Mouse (Mus musculus) embryonic facial prominence, embryonic 13.5 days (tissue): ENCODE measurements around the gene Nup35. TPM values are rescaled to one million over a fixed set of nuclear protein-coding genes. Genes with fewer than 3 reads are reported as not detected.

ENCODE experiments used
- ATAC-seq: fragments of 200-750 bp; cut with Nextera tagmentation; 2 replicates; pipeline ENCODE4 v1.8.0; 2017; ENCODE audit warnings: low read depth; ENCODE audit not compliant: insufficient number of reproducible peaks, insufficient read depth, low FRiP score, low TSS enrichment
- H3K27ac ChIP-seq: fragments of 300-500 bp; sonication (generic); 2 replicates; pipeline ENCODE4 v1.5.1; 2015; ENCODE audit warnings: moderate library complexity, mild to moderate bottlenecking, inconsistent platforms
- H3K27me3 ChIP-seq: fragments of 300-500 bp; sonication (generic); 2 replicates; pipeline ENCODE4 v1.6.1; 2015; ENCODE audit warnings: mild to moderate bottlenecking, inconsistent platforms
- H3K36me3 ChIP-seq: fragments of 300-500 bp; sonication (generic); 2 replicates; pipeline ENCODE4 v1.6.1; 2015; ENCODE audit warnings: mild to moderate bottlenecking, inconsistent platforms
- H3K4me1 ChIP-seq: fragments of 300-500 bp; sonication (generic); 2 replicates; pipeline ENCODE4 v1.6.1; 2015; ENCODE audit warnings: inconsistent platforms
- H3K4me2 ChIP-seq: fragments of 300-500 bp; sonication (generic); 2 replicates; pipeline ENCODE4 v1.6.1; 2015; ENCODE audit warnings: moderate library complexity, mild to moderate bottlenecking, inconsistent platforms
- H3K4me3 ChIP-seq: fragments of 300-500 bp; sonication (generic); 2 replicates; pipeline ENCODE4 v1.5.1; 2015; ENCODE audit warnings: mild to moderate bottlenecking, inconsistent platforms
- H3K9ac ChIP-seq: fragments of 300-500 bp; sonication (generic); 2 replicates; pipeline ENCODE4 v1.6.1; 2015; ENCODE audit warnings: mild to moderate bottlenecking, inconsistent platforms
- H3K9me3 ChIP-seq: fragments of 300-500 bp; sonication (generic); 2 replicates; pipeline ENCODE4 v1.6.1; 2016; ENCODE audit warnings: inconsistent platforms
- WGBS: fragments of 180-500 bp; shearing (Covaris S2); methylation state at CpG from one replicate; pipeline ENCODE4 v1.1.7; 2015; ENCODE audit warnings: mixed read lengths; 5-methylcytosine and 5-hydroxymethylcytosine counted together
- polyA plus RNA-seq: library from polyadenylated mRNA; unstranded; fragments of >200 nt; fragmentation: Nextera tagmentation; extraction: Ambion mirVana; gene quantifications from 2 replicates; pipeline ENCODE4 v1.2.1, GENCODE M21; 2015

The Nup35 gene
- polyA plus RNA-seq, 1 experiment from 2014 or later, result 51.9 TPM

- H3K27me3 ChIP-seq, result no peaks in the 10 kb centered on the region
- H3K27ac ChIP-seq, result no peak overlapping the region
- WGBS, result 14% methylated on average over 8 of the region's 8 CpGs
- H3K4me2 ChIP-seq, result peak overlapping the region; percentile 65
- H3K36me3 ChIP-seq, result peaks cover 16% of the 10 kb centered on the region
- peak overlapping the region; percentile 86 for H3K9ac ChIP-seq
- H3K4me1 ChIP-seq, result peaks cover 7% of the 10 kb centered on the region
- H3K9me3 ChIP-seq, result no peaks in the 10 kb centered on the region
- H3K4me3 ChIP-seq, result peak overlapping the region; percentile 89
- ATAC-seq, result no peak
Measured at GRCm38 (mm10) chr2:80639398-80639797, 22.4 kb downstream of the Nup35 start.

GRCm38 (mm10) chr2:80639864-80640263 lies 22.8 kb downstream of the Nup35 start:
- no peaks in the 10 kb centered on the region for H3K9me3 ChIP-seq
- peaks cover 19% of the 10 kb centered on the region for H3K36me3 ChIP-seq
- peak overlapping the region; percentile 15; the same call in 1 of the 2 replicates for H3K4me3 ChIP-seq
- H3K4me2 ChIP-seq, result peak overlapping the region; percentile 65
- no peak overlapping the region for H3K27ac ChIP-seq
- H3K27me3 ChIP-seq, result no peaks in the 10 kb centered on the region
- H3K9ac ChIP-seq, result 0 out of 2 replicates have a peak overlapping the region, but pooled peaks have one; percentile 32
- 45% methylated on average over 3 of the region's 3 CpGs for WGBS
- peaks cover 7% of the 10 kb centered on the region for H3K4me1 ChIP-seq
- ATAC-seq, result no peak

GRCm38 (mm10) chr2:80661414-80661813 lies 44.4 kb downstream of the Nup35 start:
- Histone ChIP-seq H3K9ac (no peak overlapping the region), H3K36me3 (peaks cover 17% of the 10 kb centered on the region), H3K9me3 (no peaks in the 10 kb centered on the region), H3K4me3 (no peak overlapping the region), H3K27me3 (no peaks in the 10 kb centered on the region), H3K4me1 (no peaks in the 10 kb centered on the region), H3K4me2 (no peak overlapping the region), H3K27ac (no peak overlapping the region)
- no peak for ATAC-seq

- Histone ChIP-seq H3K9me3 (no peaks in the 10 kb centered on the region), H3K4me2 (no peak overlapping the region), H3K36me3 (peaks cover 17% of the 10 kb centered on the region), H3K4me3 (no peak overlapping the region), H3K9ac (no peak overlapping the region), H3K27ac (no peak overlapping the region), H3K27me3 (no peaks in the 10 kb centered on the region), H3K4me1 (no peaks in the 10 kb centered on the region)
- 95% methylated on average over 2 of the region's 2 CpGs for WGBS
- ATAC-seq, result no peak
Measured at GRCm38 (mm10) chr2:80662682-80663081, 45.6 kb downstream of the Nup35 start.

- Histone ChIP-seq H3K4me3 (no peak overlapping the region), H3K27me3 (no peaks in the 10 kb centered on the region), H3K4me1 (no peaks in the 10 kb centered on the region), H3K9ac (no peak overlapping the region), H3K9me3 (no peaks in the 10 kb centered on the region), H3K4me2 (no peak overlapping the region), H3K27ac (no peak overlapping the region), H3K36me3 (0 out of 2 replicates have a peak, but pooled peaks cover 5% of the 10 kb centered on the region)
- ATAC-seq, result no peak
- 90% methylated on average over 5 of the region's 5 CpGs for WGBS
Measured at GRCm38 (mm10) chr2:80667396-80667964, 50.4 kb downstream of the Nup35 start.

- no peak for ATAC-seq
- Histone ChIP-seq H3K9ac (no peak overlapping the region), H3K27ac (no peak overlapping the region), H3K4me3 (no peak overlapping the region), H3K9me3 (no peaks in the 10 kb centered on the region), H3K36me3 (0 out of 2 replicates have a peak, but pooled peaks cover 5% of the 10 kb centered on the region), H3K4me1 (no peaks in the 10 kb centered on the region), H3K4me2 (no peak overlapping the region), H3K27me3 (no peaks in the 10 kb centered on the region)
- 73% methylated on average over 11 of the region's 11 CpGs for WGBS
Measured at GRCm38 (mm10) chr2:80669868-80670666, 53.0 kb downstream of the Nup35 start.

GRCm38 (mm10) chr2:80678803-80679202 lies 61.8 kb downstream of the Nup35 start:
- H3K4me1 ChIP-seq, result no peaks in the 10 kb centered on the region
- 85% methylated on average over 8 of the region's 8 CpGs for WGBS
- H3K4me3 ChIP-seq, result no peak overlapping the region
- H3K27ac ChIP-seq, result no peak overlapping the region
- H3K27me3 ChIP-seq, result no peaks in the 10 kb centered on the region
- no peak overlapping the region for H3K4me2 ChIP-seq
- no peaks in the 10 kb centered on the region for H3K36me3 ChIP-seq
- no peak for ATAC-seq
- H3K9ac ChIP-seq, result no peak overlapping the region
- no peaks in the 10 kb centered on the region for H3K9me3 ChIP-seq

GRCm38 (mm10) chr2:80683727-80684239 lies 66.7 kb downstream of the Nup35 start:
- Histone ChIP-seq H3K4me1 (no peaks in the 10 kb centered on the region), H3K9ac (no peak overlapping the region), H3K36me3 (no peaks in the 10 kb centered on the region), H3K9me3 (no peaks in the 10 kb centered on the region), H3K27me3 (no peaks in the 10 kb centered on the region), H3K4me3 (no peak overlapping the region), H3K27ac (no peak overlapping the region), H3K4me2 (no peak overlapping the region)
- WGBS, result 83% methylated on average over 6 of the region's 6 CpGs
- ATAC-seq, result no peak

- no peak for ATAC-seq
- Histone ChIP-seq H3K36me3 (no peaks in the 10 kb centered on the region), H3K27me3 (no peaks in the 10 kb centered on the region), H3K4me1 (no peaks in the 10 kb centered on the region), H3K9me3 (no peaks in the 10 kb centered on the region), H3K9ac (no peak overlapping the region), H3K27ac (no peak overlapping the region), H3K4me2 (no peak overlapping the region), H3K4me3 (no peak overlapping the region)
- 81% methylated on average over 6 of the region's 6 CpGs for WGBS
Measured at GRCm38 (mm10) chr2:80684396-80685071, 67.5 kb downstream of the Nup35 start.

- no peak for ATAC-seq
- Histone ChIP-seq H3K27ac (no peak overlapping the region), H3K9ac (no peak overlapping the region), H3K36me3 (no peaks in the 10 kb centered on the region), H3K9me3 (no peaks in the 10 kb centered on the region), H3K4me3 (no peak overlapping the region), H3K27me3 (no peaks in the 10 kb centered on the region), H3K4me1 (no peaks in the 10 kb centered on the region), H3K4me2 (no peak overlapping the region)
- WGBS, result 44% methylated on average over 4 of the region's 4 CpGs
Measured at GRCm38 (mm10) chr2:80688261-80688660, 71.2 kb downstream of the Nup35 start.

- H3K4me2 ChIP-seq, result no peak overlapping the region
- 73% methylated on average over 1 of the region's 1 CpGs for WGBS
- H3K9me3 ChIP-seq, result no peaks in the 10 kb centered on the region
- no peaks in the 10 kb centered on the region for H3K4me1 ChIP-seq
- no peaks in the 10 kb centered on the region for H3K27me3 ChIP-seq
- H3K36me3 ChIP-seq, result no peaks in the 10 kb centered on the region
- no peak overlapping the region for H3K4me3 ChIP-seq
- H3K27ac ChIP-seq, result no peak overlapping the region
- no peak overlapping the region for H3K9ac ChIP-seq
- no peak for ATAC-seq
Measured at GRCm38 (mm10) chr2:80707429-80707828, 90.4 kb downstream of the Nup35 start.
